Mouse (Mus musculus): Measurements from ENCODE around the gene Chd9.

The Chd9 gene

GRCm38 (mm10) chr8:90828181-90828986 is at the start of gene Chd9:
Chd9 (plus strand) TSS chr8:90828352.
- peak; percentile 80 for DNase-seq (ENCODE audit: low read depth, low spot score)

GRCm38 (mm10) chr8:90791616-90792015 is 36.5 kb upstream of the Chd9 start:
- DNase-seq (ENCODE audit: low read depth, low spot score), result no peak

GRCm38 (mm10) chr8:90793710-90794109 is 34.4 kb upstream of the Chd9 start:
- DNase-seq (ENCODE audit: low read depth, low spot score), result peak; percentile 50

GRCm38 (mm10) chr8:90794990-90795861 is 32.9 kb upstream of the Chd9 start:
- peak; percentile 34 for DNase-seq (ENCODE audit: low read depth, low spot score)

- DNase-seq (ENCODE audit: low read depth, low spot score), result no peak
Observed at GRCm38 (mm10) chr8:90799473-90799872, 28.7 kb upstream of the Chd9 start.

- DNase-seq (ENCODE audit: low read depth, low spot score), result no peak
Observed at GRCm38 (mm10) chr8:90813602-90814320, 14.4 kb upstream of the Chd9 start.

- no peak for DNase-seq (ENCODE audit: low read depth, low spot score)
Observed at GRCm38 (mm10) chr8:90816061-90816882, 11.9 kb upstream of the Chd9 start.

- no peak for DNase-seq (ENCODE audit: low read depth, low spot score)
Observed at GRCm38 (mm10) chr8:90817293-90817692, 10.9 kb upstream of the Chd9 start, which contains the start of gene Gm19935. Gm19935 (minus strand) TSS chr8:90817393.

- no peak for DNase-seq (ENCODE audit: low read depth, low spot score)
Observed at GRCm38 (mm10) chr8:90819561-90820320, 8.4 kb upstream of the Chd9 start.

GRCm38 (mm10) chr8:90820321-90820696 is 7.8 kb upstream of the Chd9 start:
- DNase-seq (ENCODE audit: low read depth, low spot score), result no peak

- no peak for DNase-seq (ENCODE audit: low read depth, low spot score)
Observed at GRCm38 (mm10) chr8:90822443-90822842, 5.7 kb upstream of the Chd9 start.

GRCm38 (mm10) chr8:90825459-90825871 is 2.7 kb upstream of the Chd9 start:
- no peak for DNase-seq (ENCODE audit: low read depth, low spot score)

GRCm38 (mm10) chr8:90828987-90829740 is 1.0 kb downstream of the Chd9 start:
- DNase-seq (ENCODE audit: low read depth, low spot score), result no peak

- no peak for DNase-seq (ENCODE audit: low read depth, low spot score)
Observed at GRCm38 (mm10) chr8:90829825-90830224, 1.7 kb downstream of the Chd9 start.

GRCm38 (mm10) chr8:90830980-90831379 is 2.8 kb downstream of the Chd9 start:
- no peak for DNase-seq (ENCODE audit: low read depth, low spot score)

GRCm38 (mm10) chr8:90832576-90833289 is 4.6 kb downstream of the Chd9 start:
- DNase-seq (ENCODE audit: low read depth, low spot score), result no peak

GRCm38 (mm10) chr8:90833628-90834320 is 5.6 kb downstream of the Chd9 start:
- no peak for DNase-seq (ENCODE audit: low read depth, low spot score)

- DNase-seq (ENCODE audit: low read depth, low spot score), result no peak
Observed at GRCm38 (mm10) chr8:90834321-90834672, 6.1 kb downstream of the Chd9 start.

Measured in retina, adult 2 months (tissue).